Mouse (Mus musculus): ENCODE results near the gene Mrpl11. TPM values are rescaled to one million over a fixed set of nuclear protein-coding genes. Genes with fewer than 3 reads are reported as not detected.
"Not testable (repeated sequence)": the region's sequence is repeated elsewhere in the genome, so short reads cannot be mapped to it uniquely, and the experiment has no call there.

Gene Mrpl11
- polyA plus RNA-seq, 1 experiment = 55.2 TPM

DNA sequence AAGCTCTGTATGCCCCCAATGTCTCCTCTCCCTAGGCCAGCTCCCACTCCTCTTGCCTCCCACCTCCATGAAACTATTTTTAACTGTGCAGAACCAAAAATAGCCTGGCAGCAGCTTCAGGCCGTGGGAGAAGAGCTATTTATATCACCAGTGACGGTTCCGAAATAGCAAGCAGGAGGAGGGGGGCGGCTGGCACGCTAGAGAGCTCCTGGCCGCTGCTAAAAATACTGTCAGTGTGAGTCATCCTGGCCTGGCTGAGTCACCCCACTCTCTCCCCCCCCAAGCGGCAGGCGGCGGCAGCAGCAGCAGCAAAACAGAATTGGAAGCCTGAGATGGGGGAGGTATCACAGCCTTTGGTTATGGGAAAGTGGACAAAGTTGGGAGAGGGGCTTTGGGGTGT, 31.0 kb downstream of the Mrpl11 start:
- WGBS = under 1% methylated on average over 9 of the region's 9 CpGs

DNA sequence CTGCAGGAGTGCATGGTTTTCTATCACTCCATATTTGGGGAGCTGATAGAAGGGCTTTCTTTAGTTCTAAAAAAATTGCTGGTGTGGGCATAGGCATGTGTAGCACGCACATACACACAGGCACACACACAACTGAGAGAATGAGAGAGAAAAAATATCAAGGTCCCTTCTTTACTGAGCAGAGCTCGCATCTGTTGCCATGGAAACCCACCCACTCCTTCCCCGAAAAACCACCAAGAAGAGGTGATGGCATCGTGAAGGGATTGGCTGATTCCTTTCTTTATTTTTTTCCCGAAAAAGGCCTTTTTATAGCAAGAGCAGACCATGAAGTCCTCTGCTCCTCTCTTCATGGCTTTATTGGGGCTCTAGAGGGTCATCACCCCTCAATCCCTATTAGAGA, 32.1 kb downstream of the Mrpl11 start:
- Histone ChIP-seq H3K4me3 (ENCODE audit: insufficient read depth, low read depth, low read length) (no peak overlapping the region), H3K27ac (ENCODE audit: insufficient read depth, low read depth, low read length) (no peak overlapping the region), H3K36me3 (ENCODE audit: control insufficient read depth, insufficient read depth, low read length) (no peaks in the 10 kb centered on the region), H3K27me3 (replicated peaks; ENCODE audit: control insufficient read depth, insufficient read depth, low read length) (0 out of 2 replicates have a peak, but pooled peaks cover 2% of the 10 kb centered on the region), H3K4me1 (ENCODE audit: control insufficient read depth, insufficient read depth, low read length) (no peaks in the 10 kb centered on the region)
- no peak for DNase-seq
- WGBS = 63% methylated on average over 5 of the region's 5 CpGs
- TF ChIP-seq CTCF (conservative IDR thresholded peaks at IDR 0.05; ENCODE audit: insufficient read depth, insufficient read length, low read depth, low read length) = no peak

More for the DNA sequence above, 31.0 kb downstream of the Mrpl11 start:
- Histone ChIP-seq H3K4me1 (ENCODE audit: control insufficient read depth, insufficient read depth, low read length) (no peaks in the 10 kb centered on the region), H3K27me3 (replicated peaks; ENCODE audit: control insufficient read depth, insufficient read depth, low read length) (0 out of 2 replicates have a peak, but pooled peaks cover 3% of the 10 kb centered on the region), H3K27ac (ENCODE audit: insufficient read depth, low read depth, low read length) (no peak overlapping the region), H3K4me3 (ENCODE audit: insufficient read depth, low read depth, low read length) (no peak overlapping the region), H3K36me3 (ENCODE audit: control insufficient read depth, insufficient read depth, low read length) (no peaks in the 10 kb centered on the region)
- TF ChIP-seq POLR2A (IDR thresholded peaks at IDR 0.05; ENCODE audit: low read depth, low read length) (no peak), CTCF (conservative IDR thresholded peaks at IDR 0.05; ENCODE audit: insufficient read depth, insufficient read length, low read depth, low read length) (no peak)
- DNase-seq = peak; percentile 23

GRCm38 (mm10) chr19:4999445-5000140, 37.6 kb downstream of the Mrpl11 start:
- WGBS = 60% methylated on average over 6 of the region's 6 CpGs
- no peaks in the 10 kb centered on the region for H3K27me3 ChIP-seq (replicated peaks; ENCODE audit: control insufficient read depth, insufficient read depth, low read length)
- no peaks in the 10 kb centered on the region for H3K4me1 ChIP-seq (ENCODE audit: control insufficient read depth, insufficient read depth, low read length)
- no peak for DNase-seq
- no peak overlapping the region for H3K4me3 ChIP-seq (ENCODE audit: insufficient read depth, low read depth, low read length)
- no peaks in the 10 kb centered on the region for H3K36me3 ChIP-seq (ENCODE audit: control insufficient read depth, insufficient read depth, low read length)
- no peak overlapping the region for H3K27ac ChIP-seq (ENCODE audit: insufficient read depth, low read depth, low read length)
- TF ChIP-seq CTCF (conservative IDR thresholded peaks at IDR 0.05; ENCODE audit: insufficient read depth, insufficient read length, low read depth, low read length) (no peak), POLR2A (IDR thresholded peaks at IDR 0.05; ENCODE audit: low read depth, low read length) (no peak)

DNA sequence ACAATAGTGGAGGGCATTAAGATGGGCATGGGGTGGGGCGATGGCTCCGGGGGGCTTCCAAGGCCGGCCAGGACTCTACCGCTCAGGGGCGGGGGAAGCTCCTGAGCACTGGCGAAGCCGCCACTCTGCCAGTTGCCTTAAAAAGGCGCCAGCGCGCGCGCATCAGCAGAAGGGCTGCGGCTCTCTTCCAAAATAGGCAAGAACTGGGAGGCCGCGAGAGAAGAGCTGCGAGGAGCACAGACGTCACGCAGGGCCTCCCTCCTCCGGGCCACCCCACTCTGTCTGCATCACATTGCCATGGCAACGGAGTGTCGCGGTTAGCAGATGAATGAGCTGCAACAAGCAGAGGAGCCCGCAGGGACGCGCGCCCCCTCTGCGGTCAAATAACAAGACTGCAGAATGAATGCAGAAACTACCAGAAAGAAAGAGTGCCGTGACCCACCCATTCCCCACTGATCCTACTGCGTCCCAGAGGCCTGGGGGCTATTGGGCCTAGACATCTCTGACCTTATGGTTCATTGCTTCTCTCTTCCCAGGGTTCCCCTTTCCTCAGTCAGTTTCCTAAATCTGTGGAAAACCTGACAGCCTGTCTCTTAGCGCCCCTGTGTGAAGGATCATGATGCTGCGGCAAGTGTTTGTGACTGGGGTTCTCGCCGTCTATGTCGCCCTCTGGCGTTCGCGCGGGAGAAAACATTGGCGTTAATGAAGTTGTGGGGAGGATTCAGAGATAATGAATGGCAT, 39.9 kb downstream of the Mrpl11 start:
- H3K27ac ChIP-seq (ENCODE audit: insufficient read depth, low read depth, low read length) = no peak overlapping the region

DNA sequence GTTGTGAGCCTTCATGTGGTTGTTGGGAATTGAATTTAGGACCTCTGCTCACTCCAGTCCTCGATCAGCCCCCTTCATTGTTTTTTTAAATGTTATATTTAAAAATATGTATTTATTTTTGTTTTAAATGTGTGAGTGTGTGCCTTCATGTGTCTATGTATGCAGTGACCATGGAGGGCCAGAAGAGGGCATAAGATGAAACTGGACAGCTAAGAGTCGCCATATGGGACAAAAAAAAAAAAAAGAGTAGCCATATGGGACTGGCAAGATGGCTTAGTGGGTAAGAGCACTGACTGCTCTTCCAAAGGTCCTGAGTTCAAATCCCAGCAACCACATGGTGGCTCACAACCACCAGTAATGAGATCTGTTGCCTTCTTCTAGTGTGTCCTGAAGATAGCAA, 41.7 kb downstream of the Mrpl11 start:
- H3K27me3 ChIP-seq (replicated peaks; ENCODE audit: control insufficient read depth, insufficient read depth, low read length); H3K36me3 ChIP-seq (ENCODE audit: control insufficient read depth, insufficient read depth, low read length); DNase-seq; H3K27ac ChIP-seq (ENCODE audit: insufficient read depth, low read depth, low read length); H3K4me1 ChIP-seq (ENCODE audit: control insufficient read depth, insufficient read depth, low read length); H3K4me3 ChIP-seq (ENCODE audit: insufficient read depth, low read depth, low read length): not testable (repeated sequence)
- 55% methylated on average over 2 of the region's 2 CpGs for WGBS

More for the DNA sequence above, 39.9 kb downstream of the Mrpl11 start:
- DNase-seq = peak; percentile 73
- Histone ChIP-seq H3K4me3 (ENCODE audit: insufficient read depth, low read depth, low read length) (no peak overlapping the region), H3K36me3 (ENCODE audit: control insufficient read depth, insufficient read depth, low read length) (no peaks in the 10 kb centered on the region), H3K27me3 (replicated peaks; ENCODE audit: control insufficient read depth, insufficient read depth, low read length) (no peaks in the 10 kb centered on the region), H3K4me1 (ENCODE audit: control insufficient read depth, insufficient read depth, low read length) (no peaks in the 10 kb centered on the region)
- whole genome bisulfite sequencing = 1% methylated on average over 39 of the region's 39 CpGs
- TF ChIP-seq CTCF (conservative IDR thresholded peaks at IDR 0.05; ENCODE audit: insufficient read depth, insufficient read length, low read depth, low read length) (peak; percentile 95), POLR2A (IDR thresholded peaks at IDR 0.05; ENCODE audit: low read depth, low read length) (no peak)

GRCm38 (mm10) chr19:5004925-5005324, 43.0 kb downstream of the Mrpl11 start:
- no peak for TF ChIP-seq CTCF (conservative IDR thresholded peaks at IDR 0.05; ENCODE audit: insufficient read depth, insufficient read length, low read depth, low read length)
- TF ChIP-seq POLR2A (IDR thresholded peaks at IDR 0.05; ENCODE audit: low read depth, low read length) = no peak
- H3K4me1 ChIP-seq (ENCODE audit: control insufficient read depth, insufficient read depth, low read length) = no peaks in the 10 kb centered on the region
- no peak overlapping the region for H3K4me3 ChIP-seq (ENCODE audit: insufficient read depth, low read depth, low read length)
- WGBS = 60% methylated on average over 4 of the region's 4 CpGs
- H3K27me3 ChIP-seq (replicated peaks; ENCODE audit: control insufficient read depth, insufficient read depth, low read length) = no peaks in the 10 kb centered on the region; the same call in 1 of the 2 replicates
- DNase-seq = peak; percentile 25
- no peaks in the 10 kb centered on the region for H3K36me3 ChIP-seq (ENCODE audit: control insufficient read depth, insufficient read depth, low read length)
- no peak overlapping the region for H3K27ac ChIP-seq (ENCODE audit: insufficient read depth, low read depth, low read length)

GRCm38 (mm10) chr19:5013138-5013537, 51.2 kb downstream of the Mrpl11 start:
- H3K27me3 ChIP-seq (replicated peaks; ENCODE audit: control insufficient read depth, insufficient read depth, low read length) = no peaks in the 10 kb centered on the region; the same call in 1 of the 2 replicates
- no peak overlapping the region for H3K4me3 ChIP-seq (ENCODE audit: insufficient read depth, low read depth, low read length)
- 48% methylated on average over 8 of the region's 8 CpGs for WGBS
- H3K4me1 ChIP-seq (ENCODE audit: control insufficient read depth, insufficient read depth, low read length) = peaks cover 7% of the 10 kb centered on the region
- no peak for TF ChIP-seq POLR2A (IDR thresholded peaks at IDR 0.05; ENCODE audit: low read depth, low read length)
- no peak for TF ChIP-seq CTCF (conservative IDR thresholded peaks at IDR 0.05; ENCODE audit: insufficient read depth, insufficient read length, low read depth, low read length)
- no peak overlapping the region for H3K27ac ChIP-seq (ENCODE audit: insufficient read depth, low read depth, low read length)
- no peaks in the 10 kb centered on the region for H3K36me3 ChIP-seq (ENCODE audit: control insufficient read depth, insufficient read depth, low read length)
- DNase-seq = no peak

Measured in kidney, adult 2 months (tissue).